Mouse (Mus musculus) ES-E14 (cell line): ENCODE measurements at regions not wholly inside any gene's neighbourhood (a gene's known extent, or its start where the extent isn't known, plus 50 kb on each side); places are given as distances from the start of the nearest gene placed in this dataset.

Experiments
- DNase-seq: peaks from one replicate; pipeline ENCODE4 v3.0.0-alpha.2; 2013; ENCODE audit warnings: low read depth, low spot score
- H3K27ac ChIP-seq: 2 replicates; pipeline ENCODE4 v1.5.1; 2012; ENCODE audit warnings: low read depth, mild to moderate bottlenecking, low read length, moderate library complexity, mixed read lengths; ENCODE audit not compliant: poor library complexity, insufficient read depth, severe bottlenecking
- H3K36me3 ChIP-seq: 2 replicates; pipeline ENCODE4 v1.6.1; 2012; ENCODE audit warnings: mild to moderate bottlenecking, low read length, moderate library complexity, mixed read lengths; ENCODE audit not compliant: control insufficient read depth, poor library complexity, insufficient read depth, severe bottlenecking
- H3K4me1 ChIP-seq, 2 experiments: fragments of 150-350 bp in 1 of 2; sonication (generic) in 1 of 2; 2 replicates each; pipeline ENCODE4 v1.6.1; 2012; ENCODE audit warnings: low read length in 2 of 2, mild to moderate bottlenecking in 1 of 2, mixed read lengths in 1 of 2; ENCODE audit not compliant: control insufficient read depth in 2 of 2, insufficient read depth in 2 of 2, poor library complexity in 1 of 2
- H3K4me3 ChIP-seq, 2 experiments: fragments of 150-350 bp in 1 of 2; sonication (generic) in 1 of 2; 2 replicates each; pipeline ENCODE4 v1.5.1; 2012; ENCODE audit warnings: low read length in 2 of 2, low read depth in 1 of 2, mild to moderate bottlenecking in 1 of 2, mixed read lengths in 1 of 2; ENCODE audit not compliant: insufficient read depth in 1 of 2, poor library complexity in 1 of 2, severe bottlenecking in 1 of 2
- H3K9ac ChIP-seq: 2 replicates; pipeline ENCODE4 v1.6.1; 2012; ENCODE audit warnings: low read depth, mild to moderate bottlenecking, low read length, mixed read lengths; ENCODE audit not compliant: poor library complexity, insufficient read depth, severe bottlenecking
- H3K9me3 ChIP-seq: fragments of 150-350 bp; sonication (generic); 2 replicates; pipeline ENCODE4 v1.6.1; 2012; ENCODE audit warnings: low read depth, mild to moderate bottlenecking, low read length; ENCODE audit not compliant: control insufficient read depth, insufficient read depth
- CHD2 ChIP-seq: IDR thresholded peaks from 2 replicates; pipeline ENCODE4 v1.6.1; 2014; ENCODE audit warnings: mild to moderate bottlenecking, low read depth, low read length, inconsistent platforms
- HCFC1 ChIP-seq: IDR thresholded peaks from 2 replicates; pipeline ENCODE4 v1.6.1; 2012; ENCODE audit warnings: low read length, inconsistent platforms, borderline replicate concordance; ENCODE audit not compliant: insufficient read depth
- MAFK ChIP-seq: IDR thresholded peaks from 2 replicates; pipeline ENCODE4 v1.6.1; 2014; ENCODE audit warnings: mild to moderate bottlenecking, low read depth, low read length, inconsistent platforms; ENCODE audit not compliant: insufficient read depth
- ZC3H11A ChIP-seq: IDR thresholded peaks from 2 replicates; pipeline ENCODE4 v1.6.1; 2012; ENCODE audit warnings: low read depth, mild to moderate bottlenecking, inconsistent platforms, low read length, borderline replicate concordance
- ZNF384 ChIP-seq: IDR thresholded peaks from 2 replicates; pipeline ENCODE4 v1.6.1; 2012; ENCODE audit warnings: low read depth, low read length, inconsistent platforms
- in situ Hi-C, 2 experiments: fragments of 600-800 bp; cut with MboI; formaldehyde crosslinking; loops; one replicate each; pipeline ENCODE4 v1.15.1; 2025; ENCODE audit warnings: low sequenced_read_pairs in 2 of 2, inconsistent platforms in 1 of 2; ENCODE audit not compliant: unreplicated experiment in 2 of 2

- no peak overlapping the region for H3K9ac ChIP-seq
- in situ Hi-C loops: no loop called here
- no peak overlapping the region for H3K4me3 ChIP-seq
- no peak overlapping the region for H3K27ac ChIP-seq
- H3K36me3 ChIP-seq: no peaks in the 10 kb centered on the region
- H3K9me3 ChIP-seq: no peaks in the 10 kb centered on the region
- TF ChIP-seq CHD2: no peak
- TF ChIP-seq ZC3H11A: no peak
- TF ChIP-seq ZNF384: no peak
- TF ChIP-seq MAFK: no peak
- no peak for TF ChIP-seq HCFC1
- DNase-seq: no peak
- H3K4me1 ChIP-seq: no peaks in the 10 kb centered on the region
Measured at GRCm38 (mm10) chr12:27669542-27669941, 327.2 kb upstream of the Sox11 start.

GRCm38 (mm10) chr12:27666456-27666855 lies 324.1 kb upstream of the Sox11 start:
- H3K4me3 ChIP-seq: no peak overlapping the region
- H3K9ac ChIP-seq: no peak overlapping the region
- no peak for TF ChIP-seq CHD2
- no peak for TF ChIP-seq ZC3H11A
- TF ChIP-seq HCFC1: no peak
- no peak for TF ChIP-seq MAFK
- no peak for TF ChIP-seq ZNF384
- no peaks in the 10 kb centered on the region for H3K9me3 ChIP-seq
- no peak for DNase-seq
- in situ Hi-C loops: no loop called here
- H3K27ac ChIP-seq: no peak overlapping the region
- no peaks in the 10 kb centered on the region for H3K36me3 ChIP-seq
- H3K4me1 ChIP-seq: no peaks in the 10 kb centered on the region

DNA sequence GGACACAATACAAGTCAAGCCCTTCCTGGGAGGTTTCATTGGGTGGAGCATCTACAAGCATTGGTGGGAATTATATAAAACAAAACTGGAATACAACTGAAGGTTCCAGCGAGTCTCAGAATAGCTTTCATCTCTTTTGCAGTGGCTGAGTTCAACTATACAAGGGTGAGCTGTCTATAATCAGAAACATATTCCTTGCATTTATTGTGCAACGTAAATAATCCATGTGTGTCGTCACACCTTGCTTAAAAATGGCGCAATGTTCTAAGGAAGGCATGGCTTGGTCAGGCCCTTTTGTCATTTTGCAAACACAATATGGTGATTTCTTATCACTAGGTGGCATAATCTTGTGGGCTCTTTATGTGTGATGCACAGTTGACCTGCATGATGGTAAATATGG lies 320.8 kb upstream of the Sox11 start:
- TF ChIP-seq ZNF384: no peak
- no peak for TF ChIP-seq HCFC1
- no peak for TF ChIP-seq CHD2
- TF ChIP-seq ZC3H11A: no peak
- Histone ChIP-seq H3K36me3 (no peaks in the 10 kb centered on the region), H3K9me3 (no peaks in the 10 kb centered on the region), H3K4me1 (no peaks in the 10 kb centered on the region), H3K27ac (no peak overlapping the region), H3K9ac (no peak overlapping the region), H3K4me3 (no peak overlapping the region)
- DNase-seq: no peak
- in situ Hi-C loops: no loop called here

DNA sequence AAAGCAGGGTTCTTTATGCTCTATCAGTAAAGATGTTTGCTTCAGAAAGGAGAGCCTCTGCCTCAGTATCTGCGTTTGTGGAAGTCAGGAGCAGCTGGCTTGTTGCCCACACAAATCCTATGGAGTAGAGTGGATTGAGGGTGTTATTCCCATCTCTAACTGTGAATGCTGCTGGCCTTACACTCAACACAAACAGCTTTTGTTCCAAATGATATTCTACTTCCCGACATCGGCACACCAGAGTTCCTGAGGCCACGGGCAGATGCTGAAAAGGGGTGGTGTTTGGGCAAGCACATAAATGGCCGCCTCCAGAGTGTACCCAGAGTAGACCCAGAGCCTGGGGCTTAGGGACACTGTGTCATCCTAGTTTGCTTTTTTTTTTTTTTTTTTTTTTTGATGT lies 320.3 kb upstream of the Sox11 start:
- Histone ChIP-seq H3K36me3 (no peaks in the 10 kb centered on the region), H3K9me3 (no peaks in the 10 kb centered on the region), H3K4me1 (no peaks in the 10 kb centered on the region), H3K9ac (no peak overlapping the region), H3K27ac (no peak overlapping the region), H3K4me3 (no peak overlapping the region)
- no peak for TF ChIP-seq ZNF384
- TF ChIP-seq HCFC1: no peak
- TF ChIP-seq MAFK: no peak
- no peak for TF ChIP-seq CHD2
- TF ChIP-seq ZC3H11A: no peak
- DNase-seq: no peak
- in situ Hi-C loops: no loop called here

- DNase-seq: no peak
Measured at GRCm38 (mm10) chr12:27657536-27657935, 315.2 kb upstream of the Sox11 start.

More at GRCm38 (mm10) chr12:27657536-27657935, 315.2 kb upstream of the Sox11 start:
- no peaks in the 10 kb centered on the region for H3K9me3 ChIP-seq
- no peaks in the 10 kb centered on the region for H3K4me1 ChIP-seq
- H3K36me3 ChIP-seq: no peaks in the 10 kb centered on the region
- no peak overlapping the region for H3K4me3 ChIP-seq
- H3K27ac ChIP-seq: no peak overlapping the region
- no peak overlapping the region for H3K9ac ChIP-seq
- in situ Hi-C loops: no loop called here
- TF ChIP-seq MAFK (no peak), CHD2 (no peak)
